Mouse (Mus musculus) lung, postnatal 25 days (tissue): ENCODE measurements around the gene Olfr728.

Source experiments
- DNase-seq: peaks from one replicate; pipeline ENCODE4 v3.0.0; 2022; ENCODE audit warnings: low spot score

The Olfr728 gene

GRCm38 (mm10) chr14:50142580-50142979 is at the start of gene Olfr728:
Gene Olfr728, minus strand, starts transcription at chr14:50142680.
- DNase-seq = no peak

GRCm38 (mm10) chr14:50188098-50188497 is 45.6 kb upstream of the Olfr728 start, which contains the start of gene Olfr730:
Gene Olfr730, minus strand, starts transcription at chr14:50188198.
- no peak for DNase-seq

- no peak for DNase-seq
Observed at GRCm38 (mm10) chr14:50152810-50153209, 10.3 kb upstream of the Olfr728 start, which contains the start of gene Olfr729. Gene Olfr729, minus strand, starts transcription at chr14:50152910.

- DNase-seq = no peak
Observed at GRCm38 (mm10) chr14:50122886-50123285, 19.6 kb downstream of the Olfr728 start, which contains the start of gene Olfr727. Gene Olfr727, plus strand, starts transcription at chr14:50123186.

GRCm38 (mm10) chr14:50090853-50091252 is 51.6 kb downstream of the Olfr728 start, which contains the start of gene Olfr726:
Gene Olfr726, minus strand, starts transcription at chr14:50090953.
- no peak for DNase-seq
